Comparison of ENCODE assay signal across 12 mouse cellular contexts in the genomic region with DNA sequence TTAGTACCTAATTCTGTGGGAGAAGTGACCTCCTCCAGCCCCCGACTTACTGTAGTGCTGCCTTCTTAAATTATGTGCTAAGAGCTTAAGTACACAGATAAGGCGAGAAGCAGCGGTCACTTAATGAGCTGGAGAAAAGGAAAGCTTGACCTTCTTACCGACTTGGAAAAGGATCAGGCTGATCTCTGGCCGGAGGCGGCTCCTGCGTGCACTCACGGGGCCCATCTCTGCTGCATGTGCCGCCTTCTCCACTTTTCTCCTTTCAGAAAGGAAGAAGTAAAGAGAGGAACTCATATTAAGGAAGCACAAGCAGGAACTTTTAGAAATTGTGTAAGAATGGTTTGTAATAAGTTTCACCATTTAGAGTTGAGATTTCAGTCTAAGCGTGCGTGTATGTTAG. TPM values are rescaled to one million over a fixed set of nuclear protein-coding genes. Genes with fewer than 3 reads are reported as not detected.
DNase-seq lines count a peak whose midpoint lies in the region; ATAC-seq and TF ChIP-seq lines count a peak whose summit lies in the region.
"Had no signal": no experiment of that assay in that cellular context is flagged by ENCODE, and none has a peak within 500 bp of the region (broad histone marks: within the 10 kb centered on the region; RNA-seq: fewer than 3 reads in every experiment).

Gene Igsf6, minus strand, starts transcription at position 292 of the 400 bp plus-strand sequence.

- peaks cover 9% of the 10 kb centered on the region; the same call in 1 of the 2 replicates for H3K4me1 ChIP-seq in lung, embryonic 15.5 days
- peaks cover 5% of the 10 kb centered on the region for H3K4me1 ChIP-seq in hindbrain, embryonic 13.5 days (replicated peaks)
- H3K4me1 ChIP-seq: midbrain, embryonic 12.5 days had no signal

- ATAC-seq in lung, embryonic 15.5 days (ENCODE audit: borderline replicate concordance, extremely low read depth, low FRiP score, low TSS enrichment): no peak
- no peak for ATAC-seq in hindbrain, embryonic 13.5 days (ENCODE audit: low FRiP score)

- no peak within 1 kb of the TSS for H3K4me3 ChIP-seq in lung, embryonic 15.5 days
- H3K4me3 ChIP-seq in hindbrain, embryonic 13.5 days: no peak within 1 kb of the TSS
- H3K4me3 ChIP-seq in layer of hippocampus, adult 2 months: no peak within 1 kb of the TSS
- H3K4me3 ChIP-seq: midbrain, embryonic 12.5 days had no signal

- no peak within 1 kb of the TSS for H3K9ac ChIP-seq in lung, embryonic 15.5 days
- no peak within 1 kb of the TSS for H3K9ac ChIP-seq in hindbrain, embryonic 13.5 days
- H3K9ac ChIP-seq: midbrain, embryonic 12.5 days had no signal

- H3K36me3 ChIP-seq in lung, embryonic 15.5 days: peaks cover 38% of the 10 kb centered on the region
- peaks cover 44% of the 10 kb centered on the region for H3K36me3 ChIP-seq in hindbrain, embryonic 13.5 days

- intact Hi-C loops in left cerebral cortex, postnatal 14 days (cut with DNase I): no loop called here

- peak within 1 kb of the TSS; percentile 55 for H3K27ac ChIP-seq in lung, embryonic 15.5 days
- no peak within 1 kb of the TSS for H3K27ac ChIP-seq in hindbrain, embryonic 13.5 days
- no peak within 1 kb of the TSS; the same call in 1 of the 2 replicates for H3K27ac ChIP-seq in layer of hippocampus, adult 2 months
- H3K27ac ChIP-seq: midbrain, embryonic 12.5 days had no signal

- peak; percentile 15 to 33 for DNase-seq in urinary bladder, postnatal 36 days (ENCODE audit: low spot score in 2 of 2)
- no peak for DNase-seq in urinary bladder, postnatal 25 days (ENCODE audit: low spot score)
- peak; percentile 39 for DNase-seq in kidney, adult 18-20 months
- no peak for DNase-seq in thymus, postnatal 4 days
- DNase-seq in left cerebral cortex, postnatal 14 days (ENCODE audit: low spot score in 2 of 2): no peak
- DNase-seq in layer of hippocampus, adult 2 months (ENCODE audit: low spot score in 2 of 2): no peak
- DNase-seq: cerebellum, adult 9-10 months; gastrocnemius, postnatal 10 days had no signal

- TF ChIP-seq CTCF in layer of hippocampus, adult 2 months (conservative IDR thresholded peaks at IDR 0.05): no peak

- H3K4me2 ChIP-seq in lung, embryonic 15.5 days: no peak within 1 kb of the TSS
- H3K4me2 ChIP-seq in hindbrain, embryonic 13.5 days: no peak within 1 kb of the TSS
- H3K4me2 ChIP-seq: midbrain, embryonic 12.5 days had no signal

- H3K27me3 ChIP-seq in lung, embryonic 15.5 days: no peaks in the 10 kb centered on the region
- no peaks in the 10 kb centered on the region for H3K27me3 ChIP-seq in hindbrain, embryonic 13.5 days
- H3K27me3 ChIP-seq: midbrain, embryonic 12.5 days had no signal

- H3K9me3 ChIP-seq in lung, embryonic 15.5 days: no peaks in the 10 kb centered on the region
- no peaks in the 10 kb centered on the region for H3K9me3 ChIP-seq in hindbrain, embryonic 13.5 days
- H3K9me3 ChIP-seq: midbrain, embryonic 12.5 days had no signal

- 32% methylated on average over 11 of the region's 11 CpGs for WGBS in lung, embryonic 15.5 days
- 88% methylated on average over 11 of the region's 11 CpGs for WGBS in hindbrain, embryonic 13.5 days

RNA-seq across cellular contexts. Expression of gene Igsf6, which starts in this region (rescaled TPM):
- polyA plus RNA-seq in lung, embryonic 15.5 days (2015; fragmentation: Nextera tagmentation; extraction: Ambion mirVana): 2.2 and 3.1 TPM in 2 replicates
- polyA plus RNA-seq in hindbrain, embryonic 13.5 days (2015; fragmentation: Nextera tagmentation; extraction: Ambion mirVana): 1.2 and 1.3 TPM in 2 replicates
- under 1 TPM in 1 of 2 experiments, not detected in 1; 0.37 TPM for total RNA-seq in left cerebral cortex, postnatal 14 days (2021)
- total RNA-seq in layer of hippocampus, adult 2 months (2021): under 1 TPM; 0.22 to 0.54 TPM
- total RNA-seq: ES-E14 had no signal

Comparison
In these comparisons a context has a peak if more than half of its experiments do, and no peak if none do; other contexts are left out.
1. DNase-seq: peak in urinary bladder, postnatal 36 days (2 of 2) and kidney, adult 18-20 months (single experiment); none in urinary bladder, postnatal 25 days (single experiment), thymus, postnatal 4 days (single experiment), left cerebral cortex, postnatal 14 days (0 of 2) and layer of hippocampus, adult 2 months (0 of 2).